Mouse (Mus musculus) testis, adult 2 months (tissue): ENCODE measurements around the gene Gm14862. TPM values are rescaled to one million over a fixed set of nuclear protein-coding genes. Genes with fewer than 3 reads are reported as not detected.

Experiments
- H3K27ac ChIP-seq: fragments of 200-500 bp; 2 replicates; pipeline ENCODE4 v1.5.1; 2012; ENCODE audit warnings: low read depth, low read length; ENCODE audit not compliant: control insufficient read depth, insufficient read depth
- H3K27me3 ChIP-seq: fragments of 200-500 bp; 2 replicates; pipeline ENCODE4 v1.6.1; 2012; ENCODE audit warnings: mild to moderate bottlenecking, low read length, moderate library complexity; ENCODE audit not compliant: control insufficient read depth, insufficient read depth
- H3K36me3 ChIP-seq: fragments of 200-500 bp; 2 replicates; pipeline ENCODE4 v1.6.1; 2012; ENCODE audit warnings: mild to moderate bottlenecking, low read length; ENCODE audit not compliant: control insufficient read depth, insufficient read depth
- H3K4me1 ChIP-seq: fragments of 200-500 bp; 2 replicates; pipeline ENCODE4 v1.6.1; 2012; ENCODE audit warnings: low read length; ENCODE audit not compliant: control insufficient read depth, insufficient read depth
- H3K4me3 ChIP-seq: fragments of 200-500 bp; 2 replicates; pipeline ENCODE4 v1.5.1; 2012; ENCODE audit warnings: low read depth, mild to moderate bottlenecking, low read length, moderate library complexity, mixed read lengths; ENCODE audit not compliant: control insufficient read depth
- CTCF ChIP-seq: fragments of 200-500 bp; IDR thresholded peaks from 2 replicates; pipeline ENCODE4 v1.5.1; 2012; ENCODE audit warnings: low read depth, mild to moderate bottlenecking, inconsistent platforms, low read length, moderate library complexity; ENCODE audit not compliant: control insufficient read depth, insufficient read depth, insufficient replicate concordance
- POLR2A ChIP-seq: fragments of 200-500 bp; IDR thresholded peaks from 2 replicates; pipeline ENCODE4 v1.6.1; 2012; ENCODE audit warnings: low read depth, mild to moderate bottlenecking, inconsistent platforms, low read length, moderate library complexity; ENCODE audit not compliant: control insufficient read depth
- polyA plus RNA-seq: library from polyadenylated mRNA; depleted of rRNA; stranded (reverse); fragments of >200 nt; gene quantifications from 2 replicates; pipeline ENCODE4 v1.2.3, GENCODE M21; 2012

The Gm14862 gene
- polyA plus RNA-seq, 1 experiment, result not detected

GRCm38 (mm10) chrX:9253990-9254389 lies 2.7 kb downstream of the Gm14862 start:
- Histone ChIP-seq H3K4me3 (no peak overlapping the region), H3K4me1 (no peaks in the 10 kb centered on the region), H3K27ac (no peak overlapping the region), H3K27me3 (no peaks in the 10 kb centered on the region), H3K36me3 (no peaks in the 10 kb centered on the region)
- TF ChIP-seq CTCF (no peak), POLR2A (no peak)

DNA sequence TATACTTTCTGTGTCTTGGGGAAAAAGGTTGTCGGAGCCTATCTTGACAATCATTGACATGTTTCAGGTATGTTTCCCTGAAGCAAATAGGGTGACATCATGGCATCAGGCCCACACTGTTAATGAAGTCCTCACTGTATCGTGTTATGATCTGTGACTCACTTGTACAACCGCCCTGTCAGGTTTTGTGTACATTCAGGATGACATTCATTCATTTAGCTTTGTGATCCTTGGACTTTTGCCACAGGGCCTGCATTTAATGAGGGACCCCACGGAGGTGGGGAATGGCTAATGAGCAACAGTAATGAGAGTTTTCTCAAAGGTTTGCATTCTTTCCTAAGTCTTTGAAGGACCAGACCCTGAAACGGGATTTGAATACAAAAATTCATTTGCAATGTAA lies 7.8 kb downstream of the Gm14862 start:
- no peaks in the 10 kb centered on the region for H3K36me3 ChIP-seq
- no peaks in the 10 kb centered on the region for H3K4me1 ChIP-seq
- no peak for TF ChIP-seq POLR2A
- no peak for TF ChIP-seq CTCF
- no peaks in the 10 kb centered on the region for H3K27me3 ChIP-seq
- no peak overlapping the region for H3K27ac ChIP-seq
- H3K4me3 ChIP-seq, result no peak overlapping the region

GRCm38 (mm10) chrX:9244603-9245336 lies 11.9 kb downstream of the Gm14862 start:
- Histone ChIP-seq H3K36me3 (no peaks in the 10 kb centered on the region), H3K4me3 (no peak overlapping the region), H3K27me3 (no peaks in the 10 kb centered on the region), H3K4me1 (no peaks in the 10 kb centered on the region), H3K27ac (no peak overlapping the region)
- TF ChIP-seq POLR2A (no peak), CTCF (no peak)

DNA sequence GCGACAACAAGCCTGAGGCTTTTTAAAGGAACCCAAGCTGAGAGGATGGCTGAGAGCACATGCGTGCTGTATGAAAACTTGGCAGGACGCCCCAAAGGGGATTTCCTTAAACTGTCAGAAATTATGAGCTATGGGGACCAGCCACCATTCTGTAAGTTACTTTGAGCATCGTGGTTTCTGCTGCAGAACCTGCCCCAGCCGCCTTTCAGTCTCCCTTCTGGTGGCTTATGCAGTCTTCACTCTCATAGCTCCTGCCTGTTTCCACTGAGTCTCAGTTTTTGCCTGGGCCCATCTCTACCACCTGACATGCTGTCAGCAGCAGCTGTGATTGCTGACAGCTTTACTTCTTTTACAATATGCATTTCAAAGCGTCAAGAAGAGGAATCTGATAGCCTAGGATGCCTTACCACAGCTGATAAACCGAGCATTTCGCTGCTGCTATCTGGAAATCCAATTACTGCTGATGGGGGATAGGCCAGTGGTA lies 13.3 kb downstream of the Gm14862 start:
- no peaks in the 10 kb centered on the region for H3K4me1 ChIP-seq
- H3K27ac ChIP-seq, result peak overlapping the region; percentile 25; the same call in 1 of the 2 replicates
- no peak overlapping the region for H3K4me3 ChIP-seq
- no peaks in the 10 kb centered on the region for H3K36me3 ChIP-seq
- H3K27me3 ChIP-seq, result no peaks in the 10 kb centered on the region
- no peak for TF ChIP-seq POLR2A
- no peak for TF ChIP-seq CTCF

DNA sequence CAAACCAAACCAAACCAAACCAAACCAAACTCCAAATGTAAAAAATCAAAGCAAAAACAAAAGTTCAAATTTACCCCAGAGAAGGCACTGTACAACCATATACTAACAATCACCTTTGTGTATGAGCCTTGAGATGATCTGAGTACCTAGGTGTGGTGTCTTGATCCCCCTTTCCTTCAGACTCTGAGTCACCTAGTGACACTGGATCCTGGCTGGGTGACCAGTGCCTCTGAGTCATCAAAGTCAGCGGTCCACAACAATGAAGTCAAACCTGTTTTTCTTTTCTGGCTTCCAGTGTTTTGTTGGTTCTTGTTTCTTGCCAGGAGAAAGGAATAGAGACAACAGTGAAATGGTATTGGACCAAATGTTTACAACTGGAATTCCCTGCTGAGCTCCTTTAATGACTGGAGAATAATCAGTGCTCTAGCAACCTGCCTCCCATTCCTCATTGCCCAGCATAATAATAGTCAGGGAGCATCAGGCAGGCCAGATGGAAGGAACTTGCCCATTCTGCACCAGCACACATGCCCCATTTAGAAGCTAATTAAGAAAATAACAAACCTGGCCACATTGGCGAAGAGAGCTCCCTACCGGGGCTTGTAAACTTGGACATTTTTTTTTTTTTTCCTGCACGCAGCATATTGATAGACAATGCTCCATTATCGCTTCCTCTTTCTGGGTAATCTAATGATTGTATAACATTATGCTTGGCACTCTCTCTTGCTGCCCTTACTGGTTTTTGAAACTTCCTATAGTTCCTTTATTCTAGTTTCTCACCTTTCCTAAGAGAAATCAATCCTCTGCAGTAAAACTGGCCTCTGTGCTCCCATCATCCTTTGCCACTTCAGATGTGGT lies 15.7 kb downstream of the Gm14862 start:
- Histone ChIP-seq H3K4me3 (no peak overlapping the region), H3K36me3 (no peaks in the 10 kb centered on the region), H3K4me1 (no peaks in the 10 kb centered on the region), H3K27ac (no peak overlapping the region), H3K27me3 (no peaks in the 10 kb centered on the region)
- TF ChIP-seq CTCF, result no peak
- no peak for TF ChIP-seq POLR2A

- TF ChIP-seq POLR2A (no peak), CTCF (no peak)
- no peak overlapping the region for H3K4me3 ChIP-seq
- no peaks in the 10 kb centered on the region for H3K4me1 ChIP-seq
- H3K27me3 ChIP-seq, result no peaks in the 10 kb centered on the region
- H3K36me3 ChIP-seq, result no peaks in the 10 kb centered on the region
- no peak overlapping the region for H3K27ac ChIP-seq
Observed at GRCm38 (mm10) chrX:9227105-9227504, 29.6 kb downstream of the Gm14862 start.
